Comparison of ENCODE assay signal across 9 mouse cellular contexts in genomic region chr5:34235898-34236420, GRCm38 (mm10). TPM values are rescaled to one million over a fixed set of nuclear protein-coding genes. Genes with fewer than 3 reads are reported as not detected.
DNase-seq lines count a peak whose midpoint lies in the region; ATAC-seq lines count a peak whose summit lies in the region.
"Had no signal": no experiment of that assay in that cellular context is flagged by ENCODE, and none has a peak within 500 bp of the region (broad histone marks: within the 10 kb centered on the region; RNA-seq: fewer than 3 reads in every experiment).

No protein-coding gene starts in this region.

- H3K9ac ChIP-seq in intestine, embryonic 14.5 days (ENCODE audit: low read length) = no peak overlapping the region
- no peak overlapping the region for H3K9ac ChIP-seq in intestine, embryonic 15.5 days

- ATAC-seq in intestine, embryonic 14.5 days (replicated peaks; ENCODE audit: low FRiP score, low TSS enrichment, low read depth) = no peak
- ATAC-seq in intestine, embryonic 15.5 days = no peak
- ATAC-seq in CD4-positive, CD25-positive, alpha-beta regulatory T cell, adult 4 months = peak; percentile 92
- peak; percentile 50 to 64; a peak in 3 of 4 replicates for ATAC-seq in hematopoietic stem cell, adult 5-6 weeks (replicated peaks in 1 of 2; ENCODE audit: insufficient read depth in 1 of 2, low FRiP score in 2 of 2, low TSS enrichment in 1 of 2, low read depth in 1 of 2, poor library complexity in 2 of 2, severe bottlenecking in 2 of 2)

- H3K9me3 ChIP-seq in intestine, embryonic 14.5 days (ENCODE audit: control insufficient read depth, low read length) = no peaks in the 10 kb centered on the region
- no peaks in the 10 kb centered on the region for H3K9me3 ChIP-seq in intestine, embryonic 15.5 days

- no peak overlapping the region for H3K4me2 ChIP-seq in intestine, embryonic 14.5 days (ENCODE audit: low read length)
- H3K4me2 ChIP-seq in intestine, embryonic 15.5 days (replicated peaks) = no peak overlapping the region

- no peaks in the 10 kb centered on the region; the same call in 1 of the 2 replicates for H3K4me1 ChIP-seq in intestine, embryonic 14.5 days (replicated peaks; ENCODE audit: control insufficient read depth, insufficient read depth, low read length)
- no peaks in the 10 kb centered on the region for H3K4me1 ChIP-seq in intestine, embryonic 15.5 days (replicated peaks)

- DNase-seq in intestine, embryonic 14.5 days (ENCODE audit: low spot score) = peak; percentile 66
- peak; percentile 36 for DNase-seq in adipocyte (ENCODE audit: low spot score)
- DNase-seq in natural killer cell, adult 2 months (ENCODE audit: low spot score in 2 of 2) = peak; percentile 55 to 69
- no peak for DNase-seq in layer of hippocampus, adult 9-10 months (ENCODE audit: low spot score)
- no peak for DNase-seq in layer of hippocampus, postnatal 36 days

- WGBS in intestine, embryonic 14.5 days = 52% methylated on average over 10 of the region's 10 CpGs
- 56% methylated on average over 10 of the region's 10 CpGs for WGBS in intestine, embryonic 15.5 days

- H3K27me3 ChIP-seq in intestine, embryonic 14.5 days (replicated peaks; ENCODE audit: control insufficient read depth, insufficient read depth, low read length) = no peaks in the 10 kb centered on the region
- H3K27me3 ChIP-seq in intestine, embryonic 15.5 days (replicated peaks) = no peaks in the 10 kb centered on the region

- no peak overlapping the region for H3K4me3 ChIP-seq in intestine, embryonic 14.5 days (ENCODE audit: low read depth, low read length)
- H3K4me3 ChIP-seq in intestine, embryonic 15.5 days (replicated peaks) = no peak overlapping the region
- H3K4me3 ChIP-seq: erythroblast, embryonic 14.5 days had no signal

- no peak overlapping the region for H3K27ac ChIP-seq in intestine, embryonic 14.5 days (ENCODE audit: low read depth)
- H3K27ac ChIP-seq in intestine, embryonic 15.5 days = no peak overlapping the region

- H3K36me3 ChIP-seq in intestine, embryonic 14.5 days (ENCODE audit: control insufficient read depth, insufficient read depth, low read length) = no peaks in the 10 kb centered on the region
- H3K36me3 ChIP-seq in intestine, embryonic 15.5 days = no peaks in the 10 kb centered on the region

RNA-seq across cellular contexts. Expression of gene Mxd4, which starts 48.4 kb away (rescaled TPM):
- 26.2 and 29.1 TPM in 2 replicates for polyA plus RNA-seq in intestine, embryonic 14.5 days (2014; fragmentation: Nextera tagmentation; extraction: Ambion mirVana)
- 18.7 and 19.4 TPM in 2 replicates for polyA plus RNA-seq in intestine, embryonic 15.5 days (2015; fragmentation: Nextera tagmentation; extraction: Ambion mirVana)
- 100 to 1,000 TPM; 128 to 166 TPM for polyA plus RNA-seq in CD4-positive, CD25-positive, alpha-beta regulatory T cell, adult 4 months (2017; shearing (Covaris generic))
- 29.2 and 40.0 TPM in 2 replicates for total RNA-seq in hematopoietic stem cell, adult 5-6 weeks (2017)
- 10 to 100 TPM; 86.7 to 99.5 TPM for total RNA-seq in layer of hippocampus, postnatal 36 days (2021)

RNA-seq across cellular contexts. Expression of gene Zfyve28, which starts 52.3 kb away (rescaled TPM):
- 0.27 and 0.55 TPM in 2 replicates for polyA plus RNA-seq in intestine, embryonic 14.5 days (2014; fragmentation: Nextera tagmentation; extraction: Ambion mirVana)
- polyA plus RNA-seq in intestine, embryonic 15.5 days (2015; fragmentation: Nextera tagmentation; extraction: Ambion mirVana) = 0.47 and 0.65 TPM in 2 replicates
- polyA plus RNA-seq in CD4-positive, CD25-positive, alpha-beta regulatory T cell, adult 4 months (2017; shearing (Covaris generic)) = 1 to 10 TPM; 4.4 to 4.5 TPM
- total RNA-seq in hematopoietic stem cell, adult 5-6 weeks (2017) = 1.2 and 1.4 TPM in 2 replicates
- total RNA-seq in layer of hippocampus, postnatal 36 days (2021) = 10 to 100 TPM; 32.0 to 33.1 TPM
- polyA plus RNA-seq: erythroblast, embryonic 14.5 days had no signal

RNA-seq across cellular contexts. Expression of gene Cfap99, which starts 52.4 kb away (rescaled TPM):
- polyA plus RNA-seq in intestine, embryonic 14.5 days (2014; fragmentation: Nextera tagmentation; extraction: Ambion mirVana) = not detected in 2 replicates
- polyA plus RNA-seq in intestine, embryonic 15.5 days (2015; fragmentation: Nextera tagmentation; extraction: Ambion mirVana) = not detected in 2 replicates
- polyA plus RNA-seq in CD4-positive, CD25-positive, alpha-beta regulatory T cell, adult 4 months (2017; shearing (Covaris generic)) = not detected
- total RNA-seq in hematopoietic stem cell, adult 5-6 weeks (2017) = not detected in 2 replicates
- under 1 TPM; 0.32 to 0.40 TPM for total RNA-seq in layer of hippocampus, postnatal 36 days (2021)
- polyA plus RNA-seq: erythroblast, embryonic 14.5 days had no signal

Comparison
In these comparisons a context has a peak if more than half of its experiments do, and no peak if none do; other contexts are left out.
1. ATAC-seq: peak in CD4-positive, CD25-positive, alpha-beta regulatory T cell, adult 4 months (single experiment) and hematopoietic stem cell, adult 5-6 weeks (2 of 2); none in intestine, embryonic 14.5 days (single experiment) and intestine, embryonic 15.5 days (single experiment).
2. DNase-seq: peak in intestine, embryonic 14.5 days (single experiment), adipocyte (single experiment) and natural killer cell, adult 2 months (2 of 2); none in layer of hippocampus, adult 9-10 months (single experiment) and layer of hippocampus, postnatal 36 days (0 of 2).